Mouse (Mus musculus) testis, adult 2 months (tissue): ENCODE results near the gene Gas8. TPM values are rescaled to one million over a fixed set of nuclear protein-coding genes. Genes with fewer than 3 reads are reported as not detected.
"Not testable (repeated sequence)": the region's sequence is repeated elsewhere in the genome, so short reads cannot be mapped to it uniquely, and the experiment has no call there.

ENCODE experiments used
- H3K27ac ChIP-seq: fragments of 200-500 bp; 2 replicates; pipeline ENCODE4 v1.5.1; 2012; ENCODE audit warnings: low read depth, low read length; ENCODE audit not compliant: control insufficient read depth, insufficient read depth
- H3K27me3 ChIP-seq: fragments of 200-500 bp; 2 replicates; pipeline ENCODE4 v1.6.1; 2012; ENCODE audit warnings: mild to moderate bottlenecking, low read length, moderate library complexity; ENCODE audit not compliant: control insufficient read depth, insufficient read depth
- H3K36me3 ChIP-seq: fragments of 200-500 bp; 2 replicates; pipeline ENCODE4 v1.6.1; 2012; ENCODE audit warnings: mild to moderate bottlenecking, low read length; ENCODE audit not compliant: control insufficient read depth, insufficient read depth
- H3K4me1 ChIP-seq: fragments of 200-500 bp; 2 replicates; pipeline ENCODE4 v1.6.1; 2012; ENCODE audit warnings: low read length; ENCODE audit not compliant: control insufficient read depth, insufficient read depth
- H3K4me3 ChIP-seq: fragments of 200-500 bp; 2 replicates; pipeline ENCODE4 v1.5.1; 2012; ENCODE audit warnings: low read depth, mild to moderate bottlenecking, low read length, moderate library complexity, mixed read lengths; ENCODE audit not compliant: control insufficient read depth
- CTCF ChIP-seq: fragments of 200-500 bp; IDR thresholded peaks from 2 replicates; pipeline ENCODE4 v1.5.1; 2012; ENCODE audit warnings: low read depth, mild to moderate bottlenecking, inconsistent platforms, low read length, moderate library complexity; ENCODE audit not compliant: control insufficient read depth, insufficient read depth, insufficient replicate concordance
- POLR2A ChIP-seq: fragments of 200-500 bp; IDR thresholded peaks from 2 replicates; pipeline ENCODE4 v1.6.1; 2012; ENCODE audit warnings: low read depth, mild to moderate bottlenecking, inconsistent platforms, low read length, moderate library complexity; ENCODE audit not compliant: control insufficient read depth
- polyA plus RNA-seq: library from polyadenylated mRNA; depleted of rRNA; stranded (reverse); fragments of >200 nt; gene quantifications from 2 replicates; pipeline ENCODE4 v1.2.3, GENCODE M21; 2012; rRNA removed

Gene Gas8
- 54.7 and 55.3 TPM in 2 replicates for polyA plus RNA-seq

DNA sequence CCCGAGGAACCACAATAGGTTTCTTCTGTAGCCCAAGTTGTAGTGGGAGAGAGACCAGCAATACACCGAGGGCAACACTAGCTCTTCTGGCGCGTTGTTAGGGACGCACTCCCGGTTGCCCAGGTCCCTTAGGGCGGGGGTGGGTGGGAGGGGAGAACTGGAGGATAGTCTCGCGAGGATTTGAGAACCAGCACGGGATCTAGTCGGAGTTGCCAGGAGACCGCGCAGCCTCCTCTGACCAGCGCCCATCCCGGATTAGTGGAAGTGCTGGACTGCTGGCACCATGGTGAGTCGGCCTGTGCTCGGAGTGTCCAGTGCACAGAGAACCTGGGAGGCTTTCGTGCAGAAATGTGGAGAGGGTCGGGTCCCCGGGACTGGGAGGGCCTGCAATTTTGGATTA, at the start of gene Gas8:
TSS of gene Gas8 (plus strand) at position 168 of the 400 bp plus-strand sequence.
- Histone ChIP-seq H3K27ac (peak within 1 kb of the TSS; percentile 59), H3K36me3 (no peaks in the 10 kb centered on the region; the same call in 1 of the 2 replicates), H3K27me3 (no peaks in the 10 kb centered on the region; the same call in 1 of the 2 replicates), H3K4me1 (peaks cover 24% of the 10 kb centered on the region), H3K4me3 (peak within 1 kb of the TSS; percentile 98)
- TF ChIP-seq POLR2A (peak; percentile 80), CTCF (no peak; the same call in 1 of the 2 replicates)

DNA sequence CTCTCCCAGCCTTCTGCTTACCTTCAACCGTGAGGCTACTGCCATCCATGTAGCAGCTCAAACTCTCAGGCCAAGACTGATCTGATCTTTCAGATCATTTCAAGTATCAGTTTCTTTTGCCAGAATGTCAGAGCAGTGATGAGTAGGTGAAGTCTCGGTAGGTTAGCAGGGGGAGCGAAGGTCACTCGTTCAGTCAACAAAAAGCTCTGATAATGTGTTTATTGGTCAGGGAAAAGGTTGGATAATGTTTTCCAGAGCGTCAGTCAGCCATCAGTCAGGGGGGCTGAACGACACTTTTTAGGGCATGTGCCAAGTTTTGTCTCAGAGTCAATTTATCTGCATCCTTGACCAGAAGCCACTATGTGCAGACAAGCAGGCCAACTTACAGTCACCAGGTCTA, 45.6 kb upstream of the Gas8 start:
- not testable (repeated sequence) for H3K27me3 ChIP-seq, H3K4me1 ChIP-seq, H3K27ac ChIP-seq, H3K36me3 ChIP-seq, H3K4me3 ChIP-seq

DNA sequence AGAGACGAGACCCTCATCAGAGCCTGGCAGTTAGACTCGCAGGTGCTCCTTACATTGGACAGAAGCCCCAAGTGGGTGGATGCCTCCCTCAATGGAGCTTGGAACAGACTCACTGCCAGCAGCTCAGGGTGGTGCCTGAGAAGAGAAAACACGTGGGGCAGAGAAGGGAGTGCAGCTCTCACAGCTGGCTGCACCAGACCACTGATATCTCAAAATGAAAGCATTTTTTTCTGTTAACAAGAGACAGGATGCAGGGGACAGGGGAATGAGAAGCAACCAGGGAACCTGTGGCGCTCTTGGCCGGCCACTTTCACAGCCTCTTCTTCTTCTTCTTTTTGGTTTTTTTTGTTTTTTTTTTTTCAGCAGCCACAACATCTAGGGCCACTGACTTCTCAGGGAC, 44.1 kb upstream of the Gas8 start:
- Histone ChIP-seq H3K4me1 (peaks cover 11% of the 10 kb centered on the region), H3K4me3 (peak overlapping the region; percentile 21)
- not testable (repeated sequence) for H3K36me3 ChIP-seq, H3K27ac ChIP-seq, H3K27me3 ChIP-seq

DNA sequence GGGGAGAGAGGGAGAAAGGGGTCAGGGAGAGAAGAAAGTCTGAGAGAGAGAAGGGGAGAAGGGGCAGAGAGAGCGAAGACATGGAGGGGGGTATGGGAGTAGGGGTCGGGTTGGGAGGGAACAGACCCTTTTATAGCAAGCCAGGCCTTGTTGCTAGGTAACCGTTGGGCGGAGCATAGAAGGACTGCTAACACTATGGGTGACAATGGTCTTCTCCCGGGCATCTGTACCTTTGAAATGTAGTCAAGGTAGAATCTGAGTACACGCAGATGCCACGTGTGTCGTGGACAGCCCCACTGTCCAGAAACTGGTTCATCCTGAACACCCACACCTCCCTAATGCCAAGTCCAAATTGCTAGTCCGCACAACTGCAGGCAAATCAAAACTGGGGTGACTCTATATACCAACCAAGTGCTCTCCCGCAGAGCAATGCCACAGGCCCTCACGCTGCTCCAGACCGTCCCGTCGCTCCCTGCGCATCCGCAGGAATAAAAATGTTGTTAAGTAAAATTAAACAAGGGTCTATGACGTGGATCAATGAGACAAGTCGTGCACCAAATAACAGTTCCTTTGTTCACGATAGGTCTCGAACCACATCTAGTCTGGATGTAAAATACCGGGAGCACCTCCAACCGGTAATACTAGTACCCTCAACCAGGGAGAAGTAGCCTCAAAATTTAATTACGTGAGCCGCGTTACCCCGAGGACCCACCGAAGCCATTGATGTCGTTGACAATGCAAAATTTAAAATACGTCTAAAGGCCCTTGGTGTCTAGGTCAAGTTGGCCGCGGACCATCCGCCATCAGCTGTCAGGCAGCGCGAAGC, 41.5 kb upstream of the Gas8 start:
- Histone ChIP-seq H3K36me3 (no peaks in the 10 kb centered on the region), H3K27me3 (no peaks in the 10 kb centered on the region), H3K4me3 (peak overlapping the region; percentile 99), H3K4me1 (peaks cover 11% of the 10 kb centered on the region), H3K27ac (peak overlapping the region; percentile 97)
- TF ChIP-seq POLR2A (no peak), CTCF (no peak)

DNA sequence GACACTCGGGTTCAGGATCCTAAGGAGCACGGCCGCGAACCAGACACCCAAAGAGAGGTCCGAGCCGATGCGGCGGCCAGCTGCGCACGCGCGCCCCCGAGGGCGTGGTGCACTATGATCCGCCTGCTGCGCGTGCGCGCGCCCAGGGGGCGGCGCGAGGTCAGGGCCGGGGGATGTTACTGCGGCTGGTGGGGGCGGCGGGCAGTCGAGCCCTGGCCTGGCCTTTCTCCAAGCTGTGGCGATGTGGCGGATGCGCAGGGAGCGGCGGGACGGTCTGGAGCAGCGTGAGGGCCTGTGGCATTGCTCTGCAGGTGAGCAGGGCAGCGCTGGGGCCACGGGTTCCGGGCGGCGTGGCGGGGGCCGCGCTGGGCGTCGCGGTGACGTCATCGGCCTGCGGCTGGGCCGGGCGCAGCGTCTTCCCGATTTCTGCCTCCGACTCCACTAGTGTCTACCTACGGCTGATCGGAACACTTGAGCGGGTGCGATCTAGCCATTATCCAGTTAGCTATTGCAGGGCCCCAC, 40.8 kb upstream of the Gas8 start, which contains the start of gene Afg3l1:
TSS of gene Afg3l1 (plus strand) at position 167 of the 522 bp plus-strand sequence.
- Histone ChIP-seq H3K27ac (peak within 1 kb of the TSS; percentile 97), H3K4me3 (peak within 1 kb of the TSS; percentile 99), H3K27me3 (no peaks in the 10 kb centered on the region), H3K36me3 (no peaks in the 10 kb centered on the region), H3K4me1 (peaks cover 11% of the 10 kb centered on the region)
- no peak; the same call in 1 of the 2 replicates for TF ChIP-seq CTCF
- TF ChIP-seq POLR2A: peak; percentile 53

DNA sequence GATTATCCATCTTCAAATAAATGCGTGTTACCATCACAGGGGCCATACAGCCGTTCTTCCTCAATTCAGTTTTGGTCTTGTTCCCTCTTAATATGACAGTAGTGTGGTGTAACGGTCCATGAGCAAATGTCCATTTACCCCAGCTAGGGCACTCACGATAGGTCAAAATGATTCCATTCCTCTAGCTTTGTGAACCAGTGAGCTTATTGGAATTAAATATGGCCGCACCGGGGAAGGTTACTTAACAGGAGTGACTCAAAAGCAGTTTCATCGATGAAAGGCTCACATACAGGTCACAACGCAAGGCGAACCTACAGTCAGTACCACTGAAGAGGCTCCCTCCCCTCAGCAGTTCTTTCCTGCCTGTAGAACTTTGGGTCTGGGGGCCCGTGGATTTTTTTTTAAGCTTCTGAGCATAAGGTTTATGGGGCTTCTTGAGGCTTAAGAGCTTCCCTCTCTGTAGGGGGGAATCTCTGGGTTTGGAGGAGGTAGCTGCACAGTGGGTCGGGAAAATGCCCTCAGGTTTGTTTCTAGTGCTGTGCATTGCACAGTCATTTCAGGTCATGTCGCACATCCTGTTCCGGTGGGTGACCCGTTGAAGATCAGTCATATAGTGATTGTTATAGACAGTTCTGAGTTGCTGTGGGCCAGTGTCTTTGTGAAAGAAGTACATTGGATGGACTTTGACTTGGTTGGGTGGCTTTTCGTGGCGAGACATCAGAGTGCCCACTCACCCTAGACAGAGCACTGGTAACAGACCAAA, 40.0 kb upstream of the Gas8 start:
- H3K4me1 ChIP-seq: peaks cover 11% of the 10 kb centered on the region
- TF ChIP-seq POLR2A (no peak), CTCF (no peak)
- peak overlapping the region; percentile 99 for H3K4me3 ChIP-seq
- H3K36me3 ChIP-seq: no peaks in the 10 kb centered on the region
- H3K27me3 ChIP-seq: no peaks in the 10 kb centered on the region
- peak overlapping the region; percentile 97 for H3K27ac ChIP-seq

DNA sequence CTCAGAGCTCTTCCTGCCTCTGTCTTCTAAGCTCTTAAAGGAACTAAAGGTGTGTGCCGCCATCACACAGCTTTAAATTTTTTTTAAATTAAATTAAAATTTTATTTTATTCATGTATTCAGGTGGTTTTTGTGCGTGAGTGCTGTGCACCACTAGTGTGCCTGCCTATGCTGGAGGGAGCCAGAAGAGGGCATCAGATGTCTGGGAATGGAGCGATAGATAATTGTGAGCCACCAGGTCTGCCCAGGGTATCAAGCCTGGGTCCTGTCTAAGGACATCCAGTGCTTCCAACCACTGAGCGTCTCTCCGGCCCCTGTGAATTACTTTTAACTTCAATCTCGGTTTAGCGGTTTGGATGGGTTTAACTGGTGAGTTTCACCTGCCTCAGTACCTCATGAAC, 36.0 kb upstream of the Gas8 start:
- H3K4me3 ChIP-seq: no peak overlapping the region
- H3K4me1 ChIP-seq: peaks cover 4% of the 10 kb centered on the region; the same call in 1 of the 2 replicates
- TF ChIP-seq POLR2A (no peak), CTCF (no peak)
- H3K36me3 ChIP-seq: no peaks in the 10 kb centered on the region; the same call in none of the 2 replicates
- H3K27me3 ChIP-seq: no peaks in the 10 kb centered on the region
- H3K27ac ChIP-seq: no peak overlapping the region
